Mouse (Mus musculus) heart, postnatal 0 days (tissue): ENCODE measurements around the gene Igfbp3. TPM values are rescaled to one million over a fixed set of nuclear protein-coding genes. Genes with fewer than 3 reads are reported as not detected.
A peak's percentile ranks its signal among the peaks of the same experiment; 100 is the strongest.

Experiments used
- ATAC-seq: fragments of 200-750 bp; cut with Nextera tagmentation; 2 replicates; pipeline ENCODE4 v1.8.0; 2017; ENCODE audit warnings: low read depth, moderate number of reproducible peaks, moderate library complexity; ENCODE audit not compliant: insufficient read depth
- DNase-seq: peaks from one replicate; pipeline ENCODE4 v3.0.0-alpha.2; 2016; ENCODE audit warnings: low spot score
- H3K27ac ChIP-seq: fragments of 300-500 bp; sonication (generic); 2 replicates; pipeline ENCODE4 v1.5.1; 2014; ENCODE audit warnings: low read depth, mild to moderate bottlenecking
- H3K27me3 ChIP-seq: fragments of 300-500 bp; sonication (generic); 2 replicates; pipeline ENCODE4 v1.6.1; 2014; ENCODE audit warnings: low read length, mixed read lengths; ENCODE audit not compliant: control insufficient read depth, insufficient read depth
- H3K36me3 ChIP-seq: fragments of 300-500 bp; sonication (generic); replicated peaks from 2 replicates; pipeline ENCODE4 v1.6.1; 2014; ENCODE audit warnings: low read length, mixed read lengths; ENCODE audit not compliant: control insufficient read depth, insufficient read depth
- H3K4me1 ChIP-seq: fragments of 300-500 bp; sonication (generic); 2 replicates; pipeline ENCODE4 v1.6.1; 2014; ENCODE audit warnings: antibody characterized with exemption; ENCODE audit not compliant: control insufficient read depth, insufficient read depth
- H3K4me2 ChIP-seq: fragments of 300-500 bp; sonication (generic); 2 replicates; pipeline ENCODE4 v1.6.1; 2014; ENCODE audit warnings: low read depth, mild to moderate bottlenecking, low read length, moderate library complexity
- H3K4me3 ChIP-seq: fragments of 300-500 bp; sonication (generic); 2 replicates; pipeline ENCODE4 v1.5.1; 2014; ENCODE audit warnings: low read depth, low read length
- H3K9ac ChIP-seq: fragments of 300-500 bp; sonication (generic); replicated peaks from 2 replicates; pipeline ENCODE4 v1.6.1; 2014; ENCODE audit warnings: low read depth, low read length, mixed read lengths
- H3K9me3 ChIP-seq: fragments of 300-500 bp; sonication (generic); replicated peaks from 2 replicates; pipeline ENCODE4 v1.6.1; 2016; ENCODE audit warnings: low read length; ENCODE audit not compliant: control insufficient read depth
- CTCF ChIP-seq: IDR thresholded peaks from 2 replicates; pipeline ENCODE4 v1.5.1; 2016; ENCODE audit warnings: antibody characterized with exemption, control low read depth, low read depth
- EP300 ChIP-seq: IDR thresholded peaks from 2 replicates; pipeline ENCODE4 v1.6.1; 2016; ENCODE audit warnings: antibody characterized with exemption, low read depth
- WGBS: fragments of 180-500 bp; shearing (Covaris S2); extraction: QIAGEN DNeasy Blood & Tissue Kit; methylation state at CpG from one replicate; pipeline ENCODE4 v1.1.7; 2014; 5-methylcytosine and 5-hydroxymethylcytosine counted together
- polyA plus RNA-seq: library from polyadenylated mRNA; unstranded; fragments of >200 nt; fragmentation: Nextera tagmentation; extraction: Ambion mirVana; gene quantifications from 2 replicates; pipeline ENCODE4 v1.2.1, GENCODE M21; 2015
- total RNA-seq: library from RNA; depleted of rRNA; stranded (reverse); fragments of >200 nt; gene quantifications from 2 replicates; pipeline ENCODE4 v1.2.3, GENCODE M21; 2014; ENCODE audit warnings: low replicate concordance; rRNA removed

The Igfbp3 gene
- 46.5 and 59.5 TPM in 2 replicates for total RNA-seq
- polyA plus RNA-seq: 17.2 and 18.1 TPM in 2 replicates

DNA sequence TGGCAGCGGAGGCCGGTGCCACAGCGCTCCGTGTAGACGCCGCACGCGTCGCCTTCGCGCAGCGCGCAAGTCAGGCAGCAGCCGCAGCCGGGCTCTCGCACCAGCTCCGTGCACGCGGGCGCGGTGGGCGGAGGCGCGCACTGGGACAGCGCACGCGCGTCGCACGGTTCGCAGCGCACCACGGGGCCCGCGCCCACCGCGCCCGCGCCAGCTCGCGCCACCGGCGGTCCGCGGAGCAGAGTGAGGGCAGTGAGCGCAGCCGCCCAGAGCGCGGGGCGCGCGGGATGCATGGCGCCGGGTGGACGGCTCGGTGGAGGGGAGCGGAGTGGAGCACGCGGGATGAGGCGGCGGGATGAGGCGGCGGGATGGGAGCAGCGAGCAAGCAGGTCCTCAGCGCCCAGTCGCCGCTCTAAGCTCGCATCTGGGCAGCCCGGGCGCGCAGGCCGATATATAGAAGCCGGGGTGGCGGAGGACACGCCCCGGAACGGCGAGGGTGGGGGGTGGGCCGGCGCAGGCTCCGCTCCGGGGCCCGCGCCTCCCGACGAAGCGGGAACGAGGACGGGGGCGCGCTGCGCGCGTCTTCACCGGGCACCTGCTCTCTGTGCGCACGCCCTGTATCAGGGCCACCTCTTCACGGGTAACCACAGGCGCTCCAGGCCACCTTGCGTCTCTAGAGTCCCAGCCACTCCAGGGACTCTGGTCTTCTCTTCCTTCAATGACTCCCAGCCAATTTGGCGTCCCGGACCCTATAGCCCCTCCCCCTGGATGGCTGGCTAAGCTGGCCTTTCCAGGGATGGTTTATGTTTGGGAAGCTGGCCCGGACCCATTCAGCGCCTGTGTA, at the start of gene Igfbp3:
TSS of gene Igfbp3 (minus strand) at position 423 of the 841 bp plus-strand sequence.
- Histone ChIP-seq H3K9ac (no peak within 1 kb of the TSS; the same call in 1 of the 2 replicates), H3K4me3 (peak within 1 kb of the TSS; percentile 56), H3K4me1 (peaks cover 14% of the 10 kb centered on the region; the same call in 1 of the 2 replicates), H3K4me2 (peak within 1 kb of the TSS; percentile 74), H3K27me3 (peaks cover 44% of the 10 kb centered on the region), H3K36me3 (0 out of 2 replicates have a peak, but pooled peaks cover 5% of the 10 kb centered on the region), H3K27ac (no peak within 1 kb of the TSS), H3K9me3 (no peaks in the 10 kb centered on the region)
- DNase-seq: no peak
- ATAC-seq: peak; percentile 70
- TF ChIP-seq EP300: no peak
- WGBS: under 1% methylated on average over 75 of the region's 104 CpGs

DNA sequence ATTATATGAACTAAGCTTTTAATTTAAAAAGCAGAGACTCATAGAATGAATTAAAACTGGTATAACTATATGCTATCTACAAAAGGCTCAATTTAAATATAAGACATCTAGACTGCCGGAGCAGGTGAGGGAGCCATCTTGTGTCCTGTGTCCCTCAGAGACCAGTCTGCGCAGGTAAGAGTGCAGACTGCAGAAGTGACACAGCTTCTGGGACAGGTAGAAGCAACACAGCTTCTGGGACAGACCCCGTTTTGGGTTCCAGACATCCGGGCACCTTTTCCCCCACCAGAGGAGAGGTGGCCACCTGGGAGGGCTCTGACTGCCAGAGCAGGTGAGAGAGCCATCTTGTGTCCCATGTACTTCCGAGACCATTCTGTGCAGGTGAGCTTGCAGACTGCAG, 37.1 kb upstream of the Igfbp3 start:
- no peak overlapping the region for H3K27ac ChIP-seq
- no peaks in the 10 kb centered on the region for H3K27me3 ChIP-seq
- ATAC-seq (no peak), DNase-seq (no peak)
- no peaks in the 10 kb centered on the region for H3K36me3 ChIP-seq
- no peak overlapping the region for H3K4me3 ChIP-seq
- no peaks in the 10 kb centered on the region for H3K4me1 ChIP-seq
- no peak overlapping the region for H3K9ac ChIP-seq
- TF ChIP-seq CTCF (no peak), EP300 (no peak)
- H3K4me2 ChIP-seq: no peak overlapping the region
- 85% methylated on average over 5 of the region's 5 CpGs for WGBS
- no peaks in the 10 kb centered on the region for H3K9me3 ChIP-seq

DNA sequence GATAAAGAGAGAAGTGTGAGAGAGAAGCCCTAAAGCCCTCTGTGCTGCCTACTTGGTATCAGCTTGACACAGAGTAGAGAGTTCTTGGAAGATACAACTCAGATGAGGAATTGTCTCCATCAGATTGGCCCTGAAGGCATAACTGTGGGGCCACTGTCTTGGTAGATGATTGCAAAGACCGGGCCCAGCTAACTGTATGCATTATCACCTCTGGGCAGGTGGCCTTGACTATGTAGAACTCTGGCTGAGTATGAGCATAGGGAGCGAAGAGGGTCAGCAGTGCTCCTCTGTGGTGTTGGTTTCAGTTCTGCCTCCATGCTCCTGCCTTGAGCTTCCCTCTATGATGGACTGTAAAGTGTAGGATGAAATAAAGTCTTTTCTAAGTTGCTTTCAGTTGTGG, 36.7 kb upstream of the Igfbp3 start:
- ATAC-seq (no peak), DNase-seq (no peak)
- H3K4me1 ChIP-seq: no peaks in the 10 kb centered on the region
- no peak overlapping the region for H3K4me3 ChIP-seq
- no peaks in the 10 kb centered on the region for H3K9me3 ChIP-seq
- H3K27ac ChIP-seq: no peak overlapping the region
- H3K36me3 ChIP-seq: no peaks in the 10 kb centered on the region
- no peaks in the 10 kb centered on the region for H3K27me3 ChIP-seq
- H3K9ac ChIP-seq: no peak overlapping the region
- TF ChIP-seq EP300: no peak
- no peak overlapping the region for H3K4me2 ChIP-seq
- 76% methylated on average over 2 of the region's 2 CpGs for WGBS

DNA sequence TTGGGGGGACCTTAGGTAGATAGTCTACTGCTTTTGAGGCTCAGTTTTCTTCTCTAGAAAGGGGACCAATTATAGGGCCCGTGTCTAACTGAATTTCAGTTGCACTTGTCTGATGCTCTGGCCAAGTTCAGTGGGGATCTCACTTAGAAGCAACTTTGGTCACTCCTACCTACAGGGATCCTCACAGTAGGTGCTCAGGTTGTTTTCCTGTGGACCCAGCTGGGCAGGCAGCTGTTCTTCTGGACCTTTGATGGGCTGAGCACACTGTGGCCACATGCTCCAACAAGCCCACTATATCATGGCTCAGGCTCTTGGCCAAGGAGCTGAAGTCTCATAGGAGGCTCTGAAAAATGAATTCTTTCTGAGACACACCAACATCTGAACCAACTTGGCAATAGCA, 31.1 kb upstream of the Igfbp3 start:
- 69% methylated on average over 1 of the region's 1 CpGs for WGBS
- Histone ChIP-seq H3K36me3 (no peaks in the 10 kb centered on the region), H3K4me2 (no peak overlapping the region), H3K4me1 (no peaks in the 10 kb centered on the region), H3K4me3 (no peak overlapping the region), H3K9me3 (no peaks in the 10 kb centered on the region), H3K9ac (no peak overlapping the region), H3K27me3 (no peaks in the 10 kb centered on the region), H3K27ac (no peak overlapping the region)
- DNase-seq (no peak), ATAC-seq (no peak)
- TF ChIP-seq EP300: no peak
- TF ChIP-seq CTCF: no peak

DNA sequence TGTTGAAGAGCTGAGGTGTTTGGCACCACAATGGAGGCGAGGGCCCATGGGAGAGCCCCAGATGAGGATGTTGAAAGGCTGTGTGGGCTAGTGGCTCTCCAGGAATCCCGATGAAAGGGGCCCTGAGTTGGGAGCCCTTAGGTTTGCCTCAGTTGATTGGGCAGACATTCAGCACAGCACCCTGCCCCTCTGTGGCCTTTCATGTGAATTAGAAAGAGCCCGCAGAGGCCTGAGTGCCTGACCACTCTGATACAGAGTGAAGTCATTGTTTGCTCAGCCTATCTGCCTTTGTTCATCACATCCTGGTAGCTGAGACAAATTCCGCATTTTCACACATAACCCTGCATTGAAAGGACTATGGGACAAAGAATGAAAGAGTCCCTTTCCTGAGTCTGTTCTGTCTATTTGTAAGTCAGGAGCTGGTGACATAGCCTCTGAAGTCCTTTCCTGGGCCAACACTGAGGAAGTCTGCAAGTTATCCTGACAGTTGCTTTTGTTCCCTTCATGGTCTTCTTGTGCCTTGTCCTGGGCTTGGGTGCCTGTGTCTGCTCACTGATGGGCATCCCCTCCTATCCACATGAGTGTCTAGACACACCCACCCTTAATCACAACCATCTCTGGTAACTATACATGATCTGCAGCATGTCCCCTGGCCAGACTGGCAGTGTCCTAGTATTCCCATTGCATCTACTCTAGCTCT, 25.5 kb upstream of the Igfbp3 start:
- Histone ChIP-seq H3K36me3 (no peaks in the 10 kb centered on the region), H3K4me2 (no peak overlapping the region)

More for the DNA sequence above, 25.5 kb upstream of the Igfbp3 start:
- peak; percentile 39 for DNase-seq
- ATAC-seq: peak; percentile 50
- Histone ChIP-seq H3K9me3 (no peaks in the 10 kb centered on the region), H3K4me3 (no peak overlapping the region), H3K27ac (peak overlapping the region; percentile 51), H3K4me1 (no peaks in the 10 kb centered on the region), H3K9ac (no peak overlapping the region), H3K27me3 (no peaks in the 10 kb centered on the region)
- TF ChIP-seq CTCF (no peak), EP300 (no peak)
- WGBS: 61% methylated on average over 4 of the region's 4 CpGs
